Mouse (Mus musculus) retina, postnatal 7 days (tissue): ENCODE measurements around the gene Tspyl4.
"Not testable (repeated sequence)": the region's sequence is repeated elsewhere in the genome, so short reads cannot be mapped to it uniquely, and the experiment has no call there.

ENCODE experiments used
- DNase-seq: peaks from one replicate; pipeline ENCODE4 v3.0.0-alpha.2; 2012; ENCODE audit warnings: low read depth, low spot score

Gene Tspyl4

GRCm38 (mm10) chr10:34297299-34297979, at the start of gene Tspyl4:
TSS of gene Tspyl4 (plus strand) at chr10:34297442.
- DNase-seq, result peak; percentile 85

GRCm38 (mm10) chr10:34247757-34248156, 49.5 kb upstream of the Tspyl4 start:
- no peak for DNase-seq

- DNase-seq, result no peak
Observed at GRCm38 (mm10) chr10:34249594-34249993, 47.6 kb upstream of the Tspyl4 start.

- not testable (repeated sequence) for DNase-seq
Observed at GRCm38 (mm10) chr10:34252833-34253232, 44.4 kb upstream of the Tspyl4 start.

- no peak for DNase-seq
Observed at GRCm38 (mm10) chr10:34265106-34265505, 32.1 kb upstream of the Tspyl4 start.

- DNase-seq, result no peak
Observed at GRCm38 (mm10) chr10:34267312-34268070, 29.8 kb upstream of the Tspyl4 start.

GRCm38 (mm10) chr10:34271681-34272080, 25.6 kb upstream of the Tspyl4 start:
- DNase-seq, result no peak

- DNase-seq, result peak; percentile 60
Observed at GRCm38 (mm10) chr10:34280591-34281175, 16.6 kb upstream of the Tspyl4 start.

- DNase-seq, result no peak
Observed at GRCm38 (mm10) chr10:34281211-34281961, 15.9 kb upstream of the Tspyl4 start.

GRCm38 (mm10) chr10:34281962-34282388, 15.3 kb upstream of the Tspyl4 start, which contains the start of gene Tspyl1:
TSS of gene Tspyl1 (plus strand) at chr10:34282190.
- DNase-seq, result peak; percentile 95

GRCm38 (mm10) chr10:34282420-34283238, 14.6 kb upstream of the Tspyl4 start:
- no peak for DNase-seq

GRCm38 (mm10) chr10:34296911-34297298, 337 bp upstream of the Tspyl4 start:
- DNase-seq, result no peak

- DNase-seq, result no peak
Observed at GRCm38 (mm10) chr10:34297980-34298753, 925 bp downstream of the Tspyl4 start.

- no peak for DNase-seq
Observed at GRCm38 (mm10) chr10:34300368-34300767, 3.1 kb downstream of the Tspyl4 start.

GRCm38 (mm10) chr10:34307070-34307469, 9.8 kb downstream of the Tspyl4 start:
- DNase-seq, result no peak

- no peak for DNase-seq
Observed at GRCm38 (mm10) chr10:34309915-34310685, 12.9 kb downstream of the Tspyl4 start.

GRCm38 (mm10) chr10:34312536-34312935, 15.3 kb downstream of the Tspyl4 start:
- DNase-seq, result no peak

GRCm38 (mm10) chr10:34316571-34317216, 19.5 kb downstream of the Tspyl4 start:
- DNase-seq, result peak; percentile 46

- no peak for DNase-seq
Observed at GRCm38 (mm10) chr10:34317217-34317606, 20.0 kb downstream of the Tspyl4 start.
